Mouse (Mus musculus): ENCODE results near the gene Pip5k1c. TPM values are rescaled to one million over a fixed set of nuclear protein-coding genes. Genes with fewer than 3 reads are reported as not detected.
A peak's percentile ranks its signal among the peaks of the same experiment; 100 is the strongest.

The Pip5k1c gene
- polyA plus RNA-seq, 1 experiment from 2014 or later = 14.7 TPM

DNA sequence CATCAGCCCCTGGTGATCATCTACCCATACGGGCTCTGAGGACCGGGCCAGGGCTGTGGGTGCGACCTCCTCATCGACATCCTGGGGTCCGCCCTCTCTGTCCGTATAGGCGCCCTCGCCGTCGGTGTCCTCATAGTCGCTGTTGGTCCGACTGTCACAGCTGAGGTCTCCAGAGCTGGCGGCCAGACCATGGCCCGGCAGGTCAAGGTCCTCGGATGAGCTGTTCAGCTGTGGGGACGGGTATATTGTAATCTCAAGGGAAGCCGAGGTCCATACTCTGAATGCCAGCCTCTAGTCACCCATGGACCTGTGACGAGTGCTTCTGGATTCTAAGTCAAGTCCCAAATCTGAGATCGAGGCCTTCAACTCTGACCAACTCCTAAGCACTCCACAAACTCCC lies 18.9 kb upstream of the Pip5k1c start:
- Histone ChIP-seq H3K4me2 (ENCODE audit: low read depth, low read length) (no peak overlapping the region), H3K4me1 (ENCODE audit: control insufficient read depth, low read depth, low read length) (peaks cover 3% of the 10 kb centered on the region), H3K27me3 (ENCODE audit: control insufficient read depth, insufficient read depth, low read depth, low read length) (no peaks in the 10 kb centered on the region), H3K27ac (ENCODE audit: low read length) (no peak overlapping the region), H3K36me3 (ENCODE audit: control insufficient read depth, insufficient read depth) (peaks cover 17% of the 10 kb centered on the region), H3K9me3 (replicated peaks; ENCODE audit: control insufficient read depth, low read length) (no peaks in the 10 kb centered on the region), H3K9ac (ENCODE audit: low read depth, low read length) (no peak overlapping the region), H3K4me3 (ENCODE audit: low read depth, low read length) (no peak overlapping the region)
- ATAC-seq (ENCODE audit: low read depth) = no peak
- WGBS (ENCODE audit: insufficient replicate concordance) = 81% methylated on average over 19 of the region's 19 CpGs

DNA sequence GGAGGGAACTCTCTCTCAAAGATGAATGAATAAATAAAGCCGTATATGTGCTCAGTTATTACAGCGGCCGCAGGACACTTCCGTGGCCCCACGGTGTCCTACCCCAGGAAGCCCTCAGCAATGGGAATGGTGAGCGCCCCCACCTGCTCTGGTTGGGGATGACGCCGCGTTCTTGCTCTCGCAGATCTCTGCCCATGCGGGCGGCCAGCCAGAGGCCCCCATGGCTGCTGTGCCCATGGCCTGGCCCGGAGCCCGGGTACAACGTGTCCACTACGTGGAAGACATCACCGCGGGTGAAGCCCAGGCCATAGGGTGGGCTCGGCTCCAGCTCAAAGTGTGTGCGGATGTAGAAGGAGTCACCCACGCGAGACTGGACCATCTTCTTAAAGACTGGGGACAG lies 15.1 kb upstream of the Pip5k1c start:
- Histone ChIP-seq H3K27me3 (ENCODE audit: control insufficient read depth, insufficient read depth, low read depth, low read length) (peaks cover 4% of the 10 kb centered on the region; the same call in 1 of the 2 replicates), H3K4me3 (ENCODE audit: low read depth, low read length) (no peak overlapping the region), H3K4me1 (ENCODE audit: control insufficient read depth, low read depth, low read length) (no peaks in the 10 kb centered on the region), H3K36me3 (ENCODE audit: control insufficient read depth, insufficient read depth) (0 out of 2 replicates have a peak, but pooled peaks cover 2% of the 10 kb centered on the region), H3K9me3 (replicated peaks; ENCODE audit: control insufficient read depth, low read length) (no peaks in the 10 kb centered on the region), H3K9ac (ENCODE audit: low read depth, low read length) (no peak overlapping the region), H3K4me2 (ENCODE audit: low read depth, low read length) (no peak overlapping the region), H3K27ac (ENCODE audit: low read length) (no peak overlapping the region)
- WGBS (ENCODE audit: insufficient replicate concordance) = 72% methylated on average over 22 of the region's 22 CpGs
- no peak for ATAC-seq (ENCODE audit: low read depth)

DNA sequence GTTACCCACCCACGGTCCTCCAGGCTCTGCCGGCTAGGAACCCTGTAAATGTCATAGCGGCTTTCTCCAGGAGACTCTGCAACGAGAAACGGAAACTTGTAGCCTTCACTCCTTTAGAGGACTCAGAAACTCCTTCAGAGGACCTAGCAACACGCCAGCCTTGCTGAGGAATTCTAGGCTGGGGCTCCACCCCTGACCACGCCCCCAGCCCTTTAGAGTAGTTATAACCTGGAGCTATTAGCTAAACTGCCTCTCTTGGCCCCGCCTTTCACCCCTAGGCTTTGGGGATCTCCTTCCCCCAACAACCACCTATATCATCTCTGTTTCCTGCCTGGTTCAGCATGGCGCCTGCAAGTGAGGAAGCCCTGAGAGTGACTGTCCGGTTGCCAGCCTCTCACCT lies 13.3 kb upstream of the Pip5k1c start:
- Histone ChIP-seq H3K36me3 (ENCODE audit: control insufficient read depth, insufficient read depth) (no peaks in the 10 kb centered on the region), H3K27me3 (ENCODE audit: control insufficient read depth, insufficient read depth, low read depth, low read length) (peaks cover 17% of the 10 kb centered on the region), H3K27ac (ENCODE audit: low read length) (no peak overlapping the region), H3K9ac (ENCODE audit: low read depth, low read length) (no peak overlapping the region), H3K9me3 (replicated peaks; ENCODE audit: control insufficient read depth, low read length) (no peaks in the 10 kb centered on the region), H3K4me3 (ENCODE audit: low read depth, low read length) (no peak overlapping the region), H3K4me1 (ENCODE audit: control insufficient read depth, low read depth, low read length) (no peaks in the 10 kb centered on the region), H3K4me2 (ENCODE audit: low read depth, low read length) (no peak overlapping the region)
- 37% methylated on average over 10 of the region's 10 CpGs for WGBS (ENCODE audit: insufficient replicate concordance)
- no peak for ATAC-seq (ENCODE audit: low read depth)

DNA sequence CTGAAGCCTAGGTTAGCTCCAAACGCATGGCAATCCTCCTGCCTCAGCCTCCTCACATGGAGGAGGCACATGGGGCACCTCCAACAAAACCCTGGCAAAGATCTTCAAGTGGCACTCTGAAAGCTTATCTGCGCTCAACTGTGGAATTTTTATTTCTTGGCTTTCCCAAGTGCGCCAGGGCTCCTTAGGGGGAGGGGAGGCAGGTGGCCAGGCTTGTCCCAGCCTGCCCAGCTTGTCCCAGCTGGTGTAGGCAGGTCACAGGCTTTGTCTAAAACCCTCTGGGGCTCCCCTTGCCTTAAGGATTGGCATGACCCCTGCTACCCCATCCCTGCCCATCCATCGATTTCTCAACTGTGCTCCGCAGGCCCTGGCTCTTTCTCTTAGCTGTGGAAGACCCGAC lies 8.6 kb upstream of the Pip5k1c start:
- no peak for ATAC-seq (ENCODE audit: low read depth)
- Histone ChIP-seq H3K9me3 (replicated peaks; ENCODE audit: control insufficient read depth, low read length) (no peaks in the 10 kb centered on the region), H3K27ac (ENCODE audit: low read length) (no peak overlapping the region), H3K4me2 (ENCODE audit: low read depth, low read length) (no peak overlapping the region), H3K4me1 (ENCODE audit: control insufficient read depth, low read depth, low read length) (peaks cover 25% of the 10 kb centered on the region), H3K4me3 (ENCODE audit: low read depth, low read length) (no peak overlapping the region), H3K27me3 (ENCODE audit: control insufficient read depth, insufficient read depth, low read depth, low read length) (peaks cover 32% of the 10 kb centered on the region), H3K36me3 (ENCODE audit: control insufficient read depth, insufficient read depth) (no peaks in the 10 kb centered on the region), H3K9ac (ENCODE audit: low read depth, low read length) (no peak overlapping the region)
- WGBS (ENCODE audit: insufficient replicate concordance) = 56% methylated on average over 6 of the region's 6 CpGs

DNA sequence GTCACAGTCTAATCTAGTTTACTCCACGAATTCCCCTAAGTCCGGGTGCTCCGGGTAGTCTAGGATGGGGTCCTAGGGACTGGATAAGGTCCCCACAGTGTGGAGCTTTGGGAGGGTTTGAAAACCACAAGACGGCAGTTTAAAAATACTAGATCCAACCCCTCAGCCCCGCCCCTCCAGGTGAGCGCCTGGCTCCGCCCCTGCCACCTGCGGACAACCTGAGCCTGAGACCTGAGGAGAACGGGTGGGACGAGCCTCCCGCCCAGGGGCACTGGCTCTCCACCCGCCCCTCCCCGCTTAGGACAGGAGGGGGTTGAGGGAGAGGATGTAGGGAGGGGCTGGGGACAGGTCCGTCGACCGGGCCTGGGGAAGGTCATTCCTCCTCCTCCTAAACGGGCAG lies 8.0 kb upstream of the Pip5k1c start:
- H3K27ac ChIP-seq (ENCODE audit: low read length) = no peak overlapping the region
- H3K36me3 ChIP-seq (ENCODE audit: control insufficient read depth, insufficient read depth) = no peaks in the 10 kb centered on the region
- no peak for ATAC-seq (ENCODE audit: low read depth)
- 19% methylated on average over 17 of the region's 17 CpGs for WGBS (ENCODE audit: insufficient replicate concordance)
- no peaks in the 10 kb centered on the region for H3K9me3 ChIP-seq (replicated peaks; ENCODE audit: control insufficient read depth, low read length)
- H3K4me1 ChIP-seq (ENCODE audit: control insufficient read depth, low read depth, low read length) = peaks cover 30% of the 10 kb centered on the region
- H3K4me3 ChIP-seq (ENCODE audit: low read depth, low read length) = no peak overlapping the region
- no peak overlapping the region for H3K4me2 ChIP-seq (ENCODE audit: low read depth, low read length)
- peaks cover 32% of the 10 kb centered on the region for H3K27me3 ChIP-seq (ENCODE audit: control insufficient read depth, insufficient read depth, low read depth, low read length)
- no peak overlapping the region for H3K9ac ChIP-seq (ENCODE audit: low read depth, low read length)

DNA sequence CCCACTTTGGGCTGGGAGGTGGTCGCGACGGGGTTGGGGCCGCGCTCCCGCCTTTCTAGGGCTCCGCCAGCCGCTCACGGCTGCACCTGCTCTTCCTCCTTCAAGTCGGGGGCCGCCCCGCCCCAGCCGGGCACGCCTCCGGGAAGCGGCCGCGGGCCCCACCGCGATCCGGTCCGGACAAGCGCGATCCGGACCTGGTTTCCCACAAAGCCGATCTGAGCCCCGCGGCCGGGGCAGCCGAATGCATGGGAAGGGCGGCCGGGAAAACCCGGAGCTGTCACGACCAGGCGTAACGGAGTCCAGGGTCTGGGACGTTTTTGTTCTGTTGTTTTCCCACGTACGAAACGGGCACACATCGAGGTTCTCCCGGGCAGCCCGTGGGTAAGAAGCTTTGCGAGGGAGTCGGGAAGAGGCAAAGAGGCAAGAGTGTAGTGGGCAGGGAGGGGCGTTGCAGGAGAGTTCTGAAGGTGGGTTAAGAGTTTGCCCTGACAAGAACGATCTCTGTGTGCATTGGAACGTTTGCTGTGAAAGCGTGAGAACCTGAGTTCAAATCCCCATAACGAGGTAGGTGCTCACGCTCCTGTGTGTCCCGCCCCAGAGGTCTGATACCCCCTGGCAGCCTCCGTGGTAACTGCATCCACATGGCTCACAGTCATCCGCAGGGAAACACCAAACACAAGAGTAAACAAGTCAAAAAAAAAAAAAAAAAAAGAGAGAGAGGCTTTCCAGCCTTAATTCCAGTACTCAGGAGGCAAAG lies 6.9 kb upstream of the Pip5k1c start:
- ATAC-seq (ENCODE audit: low read depth) = peak; percentile 76
- peak overlapping the region; percentile 57 for H3K4me3 ChIP-seq (ENCODE audit: low read depth, low read length)
- H3K9me3 ChIP-seq (replicated peaks; ENCODE audit: control insufficient read depth, low read length) = no peaks in the 10 kb centered on the region
- no peak overlapping the region for H3K27ac ChIP-seq (ENCODE audit: low read length)
- peaks cover 31% of the 10 kb centered on the region for H3K27me3 ChIP-seq (ENCODE audit: control insufficient read depth, insufficient read depth, low read depth, low read length)
- H3K4me2 ChIP-seq (ENCODE audit: low read depth, low read length) = peak overlapping the region; percentile 82
- peaks cover 37% of the 10 kb centered on the region for H3K4me1 ChIP-seq (ENCODE audit: control insufficient read depth, low read depth, low read length)
- no peaks in the 10 kb centered on the region for H3K36me3 ChIP-seq (ENCODE audit: control insufficient read depth, insufficient read depth)
- 1% methylated on average over 54 of the region's 54 CpGs for WGBS (ENCODE audit: insufficient replicate concordance)
- peak overlapping the region; percentile 61 for H3K9ac ChIP-seq (ENCODE audit: low read depth, low read length)

DNA sequence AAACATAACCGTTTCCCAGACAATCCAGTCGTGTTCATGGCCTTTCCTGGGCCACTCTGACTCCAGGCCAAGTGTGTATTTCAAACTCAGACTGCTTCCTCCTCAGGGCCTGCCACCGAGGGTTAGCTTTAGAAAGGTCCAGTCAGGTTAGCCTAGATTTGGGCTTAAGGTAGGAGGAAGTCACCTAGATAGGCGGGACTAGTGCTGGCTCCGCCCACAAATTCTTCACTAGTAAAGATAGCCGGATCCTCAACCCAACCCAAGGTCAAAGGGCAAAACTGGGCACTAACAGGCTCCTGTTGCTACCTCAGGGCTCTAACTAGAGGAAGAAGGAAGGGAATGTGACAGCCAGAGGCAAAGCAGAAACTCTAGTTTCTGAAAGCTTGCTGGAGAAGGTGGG lies 6.2 kb upstream of the Pip5k1c start:
- H3K27ac ChIP-seq (ENCODE audit: low read length) = no peak overlapping the region
- peak overlapping the region; percentile 82; the same call in 1 of the 2 replicates for H3K4me2 ChIP-seq (ENCODE audit: low read depth, low read length)
- WGBS (ENCODE audit: insufficient replicate concordance) = 22% methylated on average over 6 of the region's 6 CpGs
- no peak for ATAC-seq (ENCODE audit: low read depth)
- no peak overlapping the region for H3K4me3 ChIP-seq (ENCODE audit: low read depth, low read length)
- H3K36me3 ChIP-seq (ENCODE audit: control insufficient read depth, insufficient read depth) = no peaks in the 10 kb centered on the region
- no peak overlapping the region for H3K9ac ChIP-seq (ENCODE audit: low read depth, low read length)
- no peaks in the 10 kb centered on the region for H3K9me3 ChIP-seq (replicated peaks; ENCODE audit: control insufficient read depth, low read length)
- H3K27me3 ChIP-seq (ENCODE audit: control insufficient read depth, insufficient read depth, low read depth, low read length) = peaks cover 28% of the 10 kb centered on the region
- H3K4me1 ChIP-seq (ENCODE audit: control insufficient read depth, low read depth, low read length) = peaks cover 42% of the 10 kb centered on the region

DNA sequence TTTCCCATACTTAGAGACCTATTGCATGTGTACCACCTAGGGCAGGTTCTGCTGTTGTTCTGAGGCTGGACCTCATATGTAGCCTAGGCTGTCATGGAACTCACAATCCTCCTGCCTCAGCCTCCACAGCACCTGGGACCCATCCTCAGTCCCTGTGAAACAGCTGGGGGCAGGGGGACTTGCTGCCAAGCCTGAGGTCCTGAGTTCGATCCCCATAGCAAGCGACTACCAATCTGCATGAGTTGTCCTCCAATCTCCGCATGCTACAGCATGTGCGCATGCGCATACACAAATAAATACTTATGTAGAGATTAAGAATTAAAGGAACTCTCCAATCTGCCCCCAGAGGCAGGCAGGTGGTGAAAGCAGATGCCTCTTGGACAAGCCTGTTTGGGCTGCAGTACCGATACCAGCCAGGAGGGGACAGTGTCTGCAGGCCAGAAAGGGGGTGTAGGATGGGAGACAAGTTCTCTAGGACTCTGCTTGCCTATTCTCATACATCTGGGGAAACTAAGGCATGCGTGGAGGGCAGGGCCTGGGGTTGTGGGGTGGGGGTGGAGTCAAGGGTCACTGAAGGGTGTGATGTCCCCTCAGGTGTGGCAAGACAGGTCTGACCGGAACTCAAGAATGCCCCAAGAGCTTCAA lies 5.1 kb upstream of the Pip5k1c start:
- no peak overlapping the region for H3K4me3 ChIP-seq (ENCODE audit: low read depth, low read length)
- peaks cover 28% of the 10 kb centered on the region for H3K27me3 ChIP-seq (ENCODE audit: control insufficient read depth, insufficient read depth, low read depth, low read length)
- H3K36me3 ChIP-seq (ENCODE audit: control insufficient read depth, insufficient read depth) = no peaks in the 10 kb centered on the region
- no peak overlapping the region for H3K9ac ChIP-seq (ENCODE audit: low read depth, low read length)
- ATAC-seq (ENCODE audit: low read depth) = no peak
- no peak overlapping the region for H3K27ac ChIP-seq (ENCODE audit: low read length)
- 57% methylated on average over 8 of the region's 8 CpGs for WGBS (ENCODE audit: insufficient replicate concordance)
- no peak overlapping the region for H3K4me2 ChIP-seq (ENCODE audit: low read depth, low read length)
- H3K4me1 ChIP-seq (ENCODE audit: control insufficient read depth, low read depth, low read length) = peaks cover 51% of the 10 kb centered on the region
- H3K9me3 ChIP-seq (replicated peaks; ENCODE audit: control insufficient read depth, low read length) = no peaks in the 10 kb centered on the region

DNA sequence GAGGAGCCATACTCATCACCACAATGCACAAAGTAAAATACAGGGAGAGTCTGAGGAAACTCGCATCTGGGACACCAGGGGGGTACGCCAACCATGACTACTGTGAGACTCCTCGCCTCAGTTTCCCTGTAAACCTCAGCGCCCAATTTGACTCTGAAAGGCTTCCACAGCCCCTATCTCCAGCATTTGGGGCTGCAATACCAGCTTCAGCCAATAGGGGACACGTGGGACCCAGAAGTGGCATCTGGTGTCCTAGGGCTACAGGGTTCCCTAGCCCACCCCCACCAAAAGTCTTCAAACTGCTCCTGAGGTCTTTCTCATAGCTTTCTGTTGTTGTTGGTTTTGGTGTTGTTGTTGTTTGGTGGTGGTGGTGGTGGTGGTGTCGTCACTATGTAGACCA lies 4.2 kb upstream of the Pip5k1c start:
- peaks cover 54% of the 10 kb centered on the region for H3K4me1 ChIP-seq (ENCODE audit: control insufficient read depth, low read depth, low read length)
- ATAC-seq (ENCODE audit: low read depth) = no peak
- H3K4me3 ChIP-seq (ENCODE audit: low read depth, low read length) = no peak overlapping the region
- H3K9ac ChIP-seq (ENCODE audit: low read depth, low read length) = no peak overlapping the region
- WGBS (ENCODE audit: insufficient replicate concordance) = 27% methylated on average over 6 of the region's 6 CpGs
- peaks cover 24% of the 10 kb centered on the region for H3K27me3 ChIP-seq (ENCODE audit: control insufficient read depth, insufficient read depth, low read depth, low read length)
- H3K9me3 ChIP-seq (replicated peaks; ENCODE audit: control insufficient read depth, low read length) = no peaks in the 10 kb centered on the region
- H3K27ac ChIP-seq (ENCODE audit: low read length) = no peak overlapping the region
- H3K4me2 ChIP-seq (ENCODE audit: low read depth, low read length) = no peak overlapping the region
- H3K36me3 ChIP-seq (ENCODE audit: control insufficient read depth, insufficient read depth) = no peaks in the 10 kb centered on the region

Data from liver, embryonic 16.5 days (tissue).